Mouse (Mus musculus) kidney, adult 2 months (tissue): ENCODE measurements around the gene Khdc4.

Experiments used
- CTCF ChIP-seq: fragments of 200-500 bp; conservative IDR thresholded peaks from 2 replicates; pipeline ENCODE4 v1.5.1; 2011; ENCODE audit warnings: low read depth, mild to moderate bottlenecking, control low read depth, low read length, moderate library complexity, mixed read lengths; ENCODE audit not compliant: insufficient read depth, insufficient read length
- POLR2A ChIP-seq: fragments of 200-500 bp; IDR thresholded peaks from one replicate; pipeline ENCODE4 v1.6.1; 2011; ENCODE audit warnings: low read depth, low read length, control low read depth

DNA sequence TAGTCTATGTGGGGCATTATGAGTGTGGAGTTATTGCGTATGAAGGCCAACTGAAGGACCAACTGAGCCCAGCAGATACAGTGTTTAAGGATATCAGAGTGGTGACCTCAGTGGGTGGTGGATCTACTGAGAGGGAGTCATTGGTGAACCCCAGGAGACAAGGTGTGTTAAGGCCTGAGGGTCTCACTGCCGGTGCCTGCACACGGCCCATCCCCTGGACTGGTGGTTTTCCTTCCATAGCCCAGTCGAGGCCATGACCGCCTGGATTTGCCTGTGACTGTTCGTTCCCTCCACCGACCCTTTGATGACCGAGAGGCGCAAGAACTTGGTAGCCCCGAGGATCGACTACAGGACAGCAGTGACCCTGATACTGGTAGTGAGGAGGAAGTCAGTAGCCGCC is 39.7 kb upstream of the Khdc4 start:
- TF ChIP-seq CTCF, result no peak
- TF ChIP-seq POLR2A, result no peak
